Mouse (Mus musculus) cerebellum, adult 2 months (tissue): ENCODE results near the gene Lsm11.

Experiments
- CTCF ChIP-seq: fragments of 200-500 bp; IDR thresholded peaks from 2 replicates; pipeline ENCODE4 v1.5.1; 2011; ENCODE audit warnings: low read depth, mild to moderate bottlenecking, control low read depth, low read length, moderate library complexity, borderline replicate concordance; ENCODE audit not compliant: insufficient read depth
- POLR2A ChIP-seq: fragments of 200-500 bp; IDR thresholded peaks from 2 replicates; pipeline ENCODE4 v1.6.1; 2011; ENCODE audit warnings: low read length, control low read depth, borderline replicate concordance; ENCODE audit not compliant: insufficient read depth

DNA sequence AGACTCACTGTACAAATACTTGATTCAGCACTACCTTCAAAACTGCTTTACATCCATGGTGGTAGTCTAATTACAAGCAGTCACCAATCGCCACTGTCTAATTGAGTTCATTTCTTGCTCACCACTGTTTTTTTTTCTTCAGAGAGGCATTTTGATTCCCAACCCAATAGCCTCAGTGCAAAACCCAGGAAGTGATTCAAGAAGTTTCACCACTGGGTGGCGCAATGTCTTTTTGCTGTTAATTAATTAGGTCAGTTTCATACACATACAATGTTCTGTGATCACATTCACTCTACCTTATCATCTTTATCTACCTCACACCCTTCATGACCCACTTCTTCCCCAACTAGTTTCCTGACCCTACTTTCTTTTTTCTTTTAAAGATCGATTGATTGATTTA is 14.9 kb upstream of the Lsm11 start:
- no peak for TF ChIP-seq POLR2A
- no peak for TF ChIP-seq CTCF
